Mouse (Mus musculus) A20 (cell line): Measurements from ENCODE around the gene Rnaset2a.
"Not testable (repeated sequence)": the region's sequence is repeated elsewhere in the genome, so short reads cannot be mapped to it uniquely, and the experiment has no call there.

Source experiments
- DNase-seq: peaks from one replicate; pipeline ENCODE4 v3.0.0-alpha.2; 2011; ENCODE audit warnings: low read depth, low spot score

Gene Rnaset2a

DNA sequence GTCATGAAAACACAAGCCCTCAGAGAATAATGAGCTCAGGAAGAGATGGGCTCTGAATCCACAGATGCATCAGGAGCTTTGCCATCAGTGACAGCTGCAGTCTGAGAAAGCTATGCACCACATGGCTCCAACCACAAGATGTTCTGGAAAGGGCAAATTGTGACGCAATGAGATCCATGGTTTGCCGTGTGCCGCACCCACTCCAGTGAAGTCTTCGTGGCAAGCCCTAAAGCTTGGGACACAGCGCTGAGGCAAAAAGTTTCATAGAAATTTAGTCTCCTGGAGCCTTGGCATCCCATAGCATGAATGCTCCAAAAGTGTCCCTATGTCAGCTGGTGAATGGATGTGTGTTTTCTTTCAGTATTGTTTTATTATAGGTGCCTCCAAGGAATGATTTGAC lies 9.8 kb downstream of the Rnaset2a start:
- DNase-seq: not testable (repeated sequence)

DNA sequence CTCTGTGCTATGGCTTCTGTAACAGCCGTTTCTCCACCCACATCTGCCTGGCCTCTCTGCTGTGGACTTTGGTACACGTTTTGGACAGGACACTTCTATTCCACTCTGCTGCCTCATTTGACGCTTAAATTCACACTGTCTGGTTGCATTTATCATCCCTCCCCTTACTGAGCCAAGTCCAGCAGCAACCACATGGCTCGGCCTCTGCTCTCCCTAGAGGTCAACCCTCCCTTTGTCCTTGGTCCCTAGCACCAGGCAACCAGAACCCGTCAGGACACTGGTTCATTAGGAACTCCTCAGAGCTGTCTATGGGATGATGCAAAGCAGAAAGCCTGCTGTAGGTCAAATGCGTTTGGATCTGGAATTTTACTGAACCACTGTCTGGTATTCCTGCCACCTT lies 17.0 kb downstream of the Rnaset2a start:
- DNase-seq: not testable (repeated sequence)

DNA sequence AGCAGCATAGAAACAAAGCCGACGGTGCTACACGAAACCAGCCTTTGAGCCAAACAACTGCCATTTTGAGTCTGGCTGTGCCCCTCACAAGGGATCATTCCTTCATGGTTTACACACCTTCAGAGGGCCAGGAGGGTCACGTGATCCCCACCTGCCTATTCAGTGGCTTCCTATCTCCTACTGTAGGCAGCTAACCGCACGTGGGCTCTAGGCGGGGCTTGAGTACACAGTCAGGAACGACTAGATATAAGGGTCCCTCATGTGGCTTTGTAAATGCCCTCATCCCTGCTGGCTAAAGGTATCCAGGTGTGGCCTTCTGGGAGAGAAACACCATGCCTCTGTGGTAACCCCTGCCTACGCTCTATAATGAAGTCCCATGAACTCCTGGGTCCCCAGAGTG lies 18.3 kb downstream of the Rnaset2a start:
- not testable (repeated sequence) for DNase-seq

DNA sequence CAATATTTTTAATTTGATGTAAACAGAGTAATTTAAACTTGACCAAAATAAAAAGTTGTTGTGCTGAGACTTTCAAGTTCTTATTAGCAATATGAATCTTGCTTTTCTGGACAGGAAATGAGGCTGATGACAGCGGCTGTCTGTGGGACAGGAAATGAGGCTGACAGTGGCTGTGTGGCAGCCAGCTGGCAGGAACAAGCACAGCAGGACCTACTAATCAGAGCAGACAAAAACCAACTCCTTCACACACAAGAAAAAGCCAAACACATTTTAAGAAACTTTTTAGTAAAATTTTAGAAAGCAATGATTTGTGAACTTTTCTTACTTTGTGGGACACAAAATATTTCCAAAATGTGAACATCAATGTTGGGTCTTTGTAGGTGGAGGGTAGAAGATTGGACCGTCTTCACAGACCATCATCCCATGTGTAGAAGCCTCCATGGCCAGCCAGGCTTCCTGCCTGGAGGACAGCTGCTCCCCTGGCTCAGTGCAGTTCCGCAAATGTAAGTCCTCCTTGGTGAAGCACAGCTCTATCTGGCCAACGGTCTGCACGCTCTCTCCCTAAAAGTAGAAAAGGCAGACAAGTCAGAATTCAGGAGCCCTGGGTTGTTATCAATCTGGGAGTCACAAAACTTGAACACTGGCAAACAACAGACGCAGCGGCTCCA lies 19.4 kb downstream of the Rnaset2a start:
- DNase-seq: not testable (repeated sequence)

DNA sequence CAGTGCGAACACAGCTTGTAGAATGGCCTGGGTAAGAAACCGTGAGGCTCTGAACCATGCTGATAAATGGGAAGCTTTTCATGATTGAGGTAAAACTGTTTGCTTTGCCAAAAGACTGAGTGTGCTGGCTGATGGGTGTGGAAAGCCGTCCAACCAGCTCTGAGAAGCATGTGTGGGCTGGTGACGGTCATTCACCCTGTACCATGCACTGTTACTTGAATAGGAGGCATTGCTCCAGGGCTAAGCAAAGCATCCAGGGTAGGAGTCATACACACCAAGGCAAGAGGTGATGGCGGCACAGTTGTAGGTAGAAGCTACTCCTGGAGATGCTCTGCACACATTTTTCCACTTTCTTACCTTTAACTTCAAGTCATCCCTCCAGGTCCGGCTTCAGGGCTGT lies 23.3 kb downstream of the Rnaset2a start:
- not testable (repeated sequence) for DNase-seq

DNA sequence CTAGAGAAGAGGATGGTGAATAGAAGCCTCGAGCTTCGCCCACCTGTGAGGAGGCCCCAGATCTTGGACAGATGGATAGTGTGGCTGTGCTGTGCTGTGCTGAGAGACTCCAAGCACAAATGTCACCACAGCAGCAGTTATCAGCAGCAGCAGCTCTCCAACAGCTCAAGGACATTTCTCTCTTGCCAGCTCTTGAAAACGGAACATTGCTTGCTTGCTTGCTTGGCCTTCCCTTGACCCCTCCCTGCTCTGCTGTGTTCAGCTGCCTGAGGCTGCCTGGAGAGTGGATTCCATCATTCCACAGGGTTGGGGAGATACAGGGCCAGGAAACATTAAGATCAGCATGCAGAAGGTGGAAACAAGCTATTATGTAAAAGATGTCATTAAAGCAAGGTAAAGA lies 24.9 kb downstream of the Rnaset2a start:
- not testable (repeated sequence) for DNase-seq

DNA sequence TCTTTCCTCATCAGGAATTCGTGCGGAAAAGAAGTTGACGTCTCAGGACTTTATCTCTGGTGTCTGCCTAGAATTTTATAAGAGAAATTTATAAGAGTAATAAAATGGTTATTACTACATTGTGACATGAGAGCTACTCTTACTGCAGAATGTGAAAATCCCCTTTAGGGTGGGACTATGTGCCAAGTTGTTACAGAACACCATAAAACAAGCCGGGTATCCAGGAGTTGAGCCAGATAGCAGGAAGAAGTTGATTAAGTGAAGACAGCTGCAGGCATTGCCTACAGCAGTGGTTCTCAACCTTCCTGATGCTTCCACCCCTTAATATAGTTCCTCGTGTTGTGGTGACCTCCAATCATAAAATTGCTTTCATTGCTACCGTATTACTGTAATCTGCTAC lies 31.0 kb downstream of the Rnaset2a start:
- DNase-seq: not testable (repeated sequence)

DNA sequence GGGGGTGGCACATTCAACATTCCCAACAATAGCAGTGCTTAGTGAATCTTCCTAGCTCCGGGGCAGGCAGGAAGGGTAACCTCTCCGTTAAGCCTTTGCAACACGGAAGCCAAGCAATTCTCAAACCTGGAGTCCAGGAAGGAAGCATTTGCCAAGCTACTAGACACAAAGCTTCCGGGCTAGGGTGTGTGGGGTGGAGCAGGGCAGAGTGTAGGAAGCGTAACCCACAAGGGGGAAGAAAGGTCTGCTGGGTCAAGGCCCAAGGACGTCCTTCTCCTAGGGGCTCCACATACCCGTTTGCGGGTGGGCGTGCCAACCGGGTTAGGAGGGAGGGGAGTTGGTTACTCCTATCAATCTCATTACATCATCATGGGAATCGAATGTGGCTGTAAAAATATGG lies 31.5 kb downstream of the Rnaset2a start:
- not testable (repeated sequence) for DNase-seq

DNA sequence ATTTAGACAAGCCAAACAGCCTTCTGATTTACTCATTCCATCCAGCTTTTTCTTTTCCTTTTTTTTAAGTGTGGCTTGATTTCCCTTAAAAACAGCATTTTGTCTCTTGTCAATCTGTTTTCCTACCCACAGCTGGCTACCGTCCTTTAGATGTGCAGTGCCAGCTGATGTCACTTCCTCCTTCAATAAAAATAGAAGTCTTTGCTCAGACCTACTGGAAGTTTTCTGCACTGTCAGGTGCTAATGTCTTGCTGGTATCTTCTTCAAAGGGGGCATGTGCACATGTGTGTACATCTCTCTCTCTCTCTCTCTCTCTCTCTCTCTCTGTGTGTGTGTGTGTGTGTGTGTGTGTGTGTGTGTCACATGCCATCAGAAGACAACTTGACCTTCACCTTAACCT lies 35.7 kb downstream of the Rnaset2a start:
- DNase-seq: not testable (repeated sequence)

DNA sequence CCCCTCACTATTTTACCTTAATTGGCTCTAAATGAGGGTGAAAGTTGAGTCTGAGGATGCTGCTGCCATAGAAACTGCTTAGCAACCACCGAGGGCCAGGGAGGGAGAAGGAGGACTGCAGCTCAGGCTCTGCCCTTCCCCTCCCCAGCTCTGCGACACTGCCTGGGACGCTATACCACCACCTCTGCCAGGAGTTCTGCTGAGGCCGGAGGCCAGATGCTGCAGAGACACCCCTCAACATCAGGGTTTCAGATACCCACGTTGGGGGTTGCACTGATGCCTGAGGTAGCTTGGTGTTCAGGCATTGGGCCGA lies 46.6 kb downstream of the Rnaset2a start:
- DNase-seq: not testable (repeated sequence)

DNA sequence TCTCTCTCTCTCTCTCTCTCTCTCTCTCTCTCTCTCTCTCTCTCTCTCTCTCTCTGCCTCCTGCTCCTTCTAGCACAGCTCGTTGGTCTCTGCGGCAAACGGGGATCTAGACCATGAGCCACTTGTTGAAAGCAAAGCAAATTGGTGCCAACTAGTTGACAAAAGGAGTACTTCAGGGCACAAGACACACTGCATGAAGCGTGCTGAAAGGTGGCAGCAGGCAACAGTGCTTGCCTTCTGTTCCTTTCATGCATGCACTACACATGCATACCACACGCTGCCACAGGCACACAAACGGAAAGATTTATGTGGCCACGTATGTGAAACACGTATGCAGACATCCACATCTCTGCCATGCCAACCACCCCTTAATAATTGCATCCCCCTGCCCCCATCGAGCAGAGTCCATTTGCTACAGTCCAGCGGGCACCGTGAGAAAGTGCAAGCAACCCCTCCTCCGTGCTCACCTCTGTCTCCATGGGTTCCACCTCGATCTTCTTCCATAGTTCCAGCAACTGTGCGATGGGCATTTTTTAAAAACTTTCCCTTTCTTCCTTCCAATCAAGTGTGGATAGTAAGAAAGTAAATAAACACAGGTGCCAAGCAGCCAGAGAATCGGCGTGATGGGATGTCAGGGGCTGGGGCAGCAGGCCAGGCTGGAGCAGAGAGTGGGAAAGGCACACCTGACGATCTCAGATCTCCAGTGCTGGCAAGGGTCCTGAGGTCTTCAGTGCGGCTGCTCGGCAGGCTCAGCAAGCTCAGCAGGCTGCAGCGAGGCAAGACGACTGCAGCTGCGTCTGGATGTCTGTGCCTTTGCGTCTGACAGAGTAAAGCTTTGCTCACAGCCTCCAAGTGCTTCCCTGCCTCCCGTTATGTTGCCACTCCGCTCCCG lies 47.2 kb downstream of the Rnaset2a start:
- not testable (repeated sequence) for DNase-seq

DNA sequence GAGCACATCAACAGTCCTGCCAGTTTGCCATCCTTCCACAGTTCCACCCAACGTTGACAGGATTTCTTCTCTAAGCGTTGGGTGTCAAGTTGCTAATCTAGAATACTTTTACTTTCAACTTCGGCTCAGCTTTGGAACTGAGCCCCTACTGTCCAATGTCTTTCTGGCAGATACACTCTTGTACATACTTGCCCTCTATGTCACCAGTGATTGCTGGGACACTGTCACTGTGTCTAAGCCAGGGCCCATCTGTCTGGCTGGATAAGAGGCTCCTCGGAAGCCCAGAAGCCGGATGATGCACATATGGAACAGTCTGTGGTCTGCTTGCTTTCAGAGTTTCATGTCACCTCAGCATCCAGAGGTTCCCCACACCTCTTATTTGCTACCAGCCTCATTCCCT lies 51.7 kb downstream of the Rnaset2a start:
- not testable (repeated sequence) for DNase-seq

DNA sequence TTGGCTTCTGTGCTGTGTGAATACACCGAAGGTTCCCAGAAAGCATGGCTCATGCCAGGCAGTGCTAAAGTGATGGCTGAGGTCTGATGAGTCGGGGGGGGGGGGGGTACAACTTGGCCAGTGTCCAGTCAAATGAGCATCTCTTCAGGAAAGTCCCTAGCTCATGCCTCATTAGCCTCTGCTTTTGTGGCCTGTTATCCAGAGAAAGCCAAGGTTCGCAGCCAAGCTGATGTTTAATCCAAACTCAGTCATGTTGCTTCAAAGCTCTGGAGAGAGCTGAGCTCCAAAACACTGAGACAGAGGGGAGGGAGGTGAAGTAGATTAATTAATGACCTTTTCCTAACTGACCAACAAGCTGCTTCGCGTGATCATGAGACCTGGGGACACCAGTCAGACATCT lies 52.2 kb downstream of the Rnaset2a start:
- DNase-seq: not testable (repeated sequence)

DNA sequence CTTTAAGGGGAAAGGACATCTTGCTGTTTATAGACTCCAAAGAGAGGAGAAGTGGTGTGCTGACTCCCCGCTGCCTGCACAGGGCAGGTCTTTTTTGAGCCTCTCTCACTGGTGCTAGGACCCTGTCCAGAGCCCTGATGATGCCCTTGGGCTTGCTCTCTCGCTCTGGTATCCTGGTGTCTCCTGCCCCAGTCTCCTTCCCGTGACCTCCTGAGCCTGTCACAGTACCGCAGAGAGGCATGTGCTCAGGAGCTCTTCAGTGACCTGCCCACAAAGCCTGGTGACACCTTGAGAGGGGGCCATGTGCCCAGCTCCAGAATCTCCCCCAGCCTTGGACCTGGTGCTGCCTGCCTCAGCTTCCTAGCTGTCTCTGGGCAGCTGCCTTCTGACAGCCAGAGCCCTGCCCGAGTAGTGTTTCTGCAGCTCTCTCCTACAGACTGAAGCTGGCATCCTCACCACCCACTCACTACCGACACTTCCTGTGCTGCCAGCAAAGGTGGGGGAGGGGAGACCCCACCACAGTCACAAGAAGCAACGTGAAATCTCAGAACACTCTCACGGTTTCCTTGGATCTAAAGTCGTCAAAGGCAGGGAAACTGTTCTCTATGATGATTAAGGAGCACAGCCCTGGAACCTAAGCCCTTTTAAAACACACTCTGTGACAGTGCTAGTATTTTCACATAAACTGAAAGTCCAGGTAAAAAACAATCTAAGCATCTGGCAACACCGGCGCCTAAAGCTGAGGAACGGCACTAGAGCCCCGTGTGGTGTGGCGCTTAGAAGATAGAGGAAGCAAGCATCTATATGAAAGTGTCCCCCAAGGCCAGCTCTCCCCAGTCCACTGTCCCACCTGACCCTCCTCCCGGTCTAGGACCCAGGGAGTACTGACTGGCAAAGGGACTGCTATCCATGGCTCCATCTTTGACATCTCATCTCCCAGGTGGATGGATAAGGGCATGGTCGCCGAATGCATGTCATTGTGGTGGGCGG lies 55.1 kb downstream of the Rnaset2a start:
- DNase-seq: not testable (repeated sequence)

DNA sequence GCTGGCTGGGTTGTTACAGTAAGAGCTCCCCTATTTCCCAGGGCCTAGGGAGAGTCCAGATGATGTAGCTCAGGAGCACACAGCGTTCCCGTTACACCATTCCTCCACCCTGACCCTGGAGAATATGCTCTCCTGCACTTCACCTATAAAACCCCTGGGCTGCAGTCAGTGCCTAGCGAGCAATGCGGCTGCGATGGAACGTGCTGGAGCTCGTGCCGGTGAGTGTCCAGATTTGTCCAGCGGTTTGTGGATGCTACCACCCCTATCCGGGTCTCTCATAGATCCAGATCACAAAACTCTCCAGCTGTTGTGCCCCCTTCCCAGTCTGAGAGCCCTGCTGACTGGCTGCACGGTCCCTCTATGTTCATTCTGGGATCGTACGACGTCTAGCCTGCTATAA lies 56.6 kb downstream of the Rnaset2a start:
- DNase-seq: not testable (repeated sequence)

DNA sequence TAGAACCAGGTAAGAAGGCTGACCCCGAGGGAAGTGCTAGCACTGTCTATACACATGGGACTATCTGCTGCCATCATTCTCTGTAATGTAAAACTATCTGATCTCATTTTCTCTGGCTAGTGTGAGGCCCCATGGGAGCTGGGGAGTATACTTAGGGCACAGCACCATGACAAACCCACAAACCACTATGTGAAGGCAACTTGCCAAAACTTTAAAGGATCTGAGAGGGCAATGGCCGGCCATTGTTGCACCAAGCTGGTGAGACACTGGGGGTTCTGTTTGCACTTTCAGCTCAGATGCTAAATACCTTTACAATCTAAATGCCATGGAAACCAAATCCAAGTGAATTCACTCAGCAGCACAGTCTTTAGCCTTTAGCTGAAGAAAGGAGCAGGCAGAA lies 78.0 kb downstream of the Rnaset2a start:
- not testable (repeated sequence) for DNase-seq
